Mouse (Mus musculus) cerebellum, adult 2 months (tissue): ENCODE data around the gene Rarg.

Experiments used
- CTCF ChIP-seq: fragments of 200-500 bp; IDR thresholded peaks from 2 replicates; pipeline ENCODE4 v1.5.1; 2011; ENCODE audit warnings: low read depth, mild to moderate bottlenecking, control low read depth, low read length, moderate library complexity, borderline replicate concordance; ENCODE audit not compliant: insufficient read depth
- POLR2A ChIP-seq: fragments of 200-500 bp; IDR thresholded peaks from 2 replicates; pipeline ENCODE4 v1.6.1; 2011; ENCODE audit warnings: low read length, control low read depth, borderline replicate concordance; ENCODE audit not compliant: insufficient read depth

DNA sequence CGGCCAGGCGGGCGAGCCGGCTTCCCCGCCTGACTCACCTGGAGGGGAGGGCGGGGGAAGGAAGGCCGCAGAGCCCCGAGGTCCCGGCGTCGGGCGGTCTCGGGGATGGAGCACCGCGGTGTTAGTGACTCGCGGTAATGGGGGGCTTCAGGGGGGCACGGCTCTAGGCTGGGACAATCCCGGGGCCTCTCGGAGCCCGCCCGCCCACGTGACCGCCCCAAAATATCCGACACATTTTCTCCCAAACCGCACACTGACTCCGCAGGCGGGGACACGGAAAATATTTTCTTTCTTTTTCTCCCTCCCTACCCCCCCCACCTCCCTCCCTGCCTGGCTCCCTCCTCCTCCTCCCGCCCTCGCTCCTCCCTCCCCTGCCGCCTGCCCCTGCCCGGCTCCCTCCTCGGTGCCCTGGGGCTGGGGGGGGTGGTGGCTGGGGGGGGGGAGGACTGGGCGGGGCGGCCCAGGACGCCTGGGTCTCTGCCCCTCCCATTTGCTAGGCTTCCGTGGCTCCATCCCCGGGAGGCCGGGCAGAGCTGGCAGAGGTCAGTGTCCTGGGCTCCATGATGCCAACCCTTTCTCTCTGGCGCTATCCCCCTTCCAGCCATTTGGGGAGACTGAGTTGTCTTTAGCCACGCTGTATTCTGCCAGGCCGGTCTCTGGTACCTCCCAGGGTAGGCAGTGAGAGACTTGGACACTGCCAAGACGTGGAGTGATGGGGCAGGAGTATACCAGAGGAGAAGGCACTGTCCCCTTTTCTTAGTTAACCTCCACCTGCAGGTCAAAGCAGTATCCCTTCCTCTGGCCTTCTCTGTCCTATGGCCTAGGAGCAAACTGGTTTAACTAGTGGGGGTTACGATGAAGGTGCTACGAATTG is at the start of gene Rarg:
- no peak for TF ChIP-seq CTCF
- TF ChIP-seq POLR2A: 0 out of 2 replicates have a peak, but pooled peaks have one; percentile 32
